Mouse (Mus musculus): ENCODE results near the gene Sh3pxd2b.
A peak's percentile ranks its signal among the peaks of the same experiment; 100 is the strongest.

Sh3pxd2b gene

GRCm38 (mm10) chr11:32435410-32436060, 87.9 kb downstream of the Sh3pxd2b start:
- DNase-seq: no peak

DNA sequence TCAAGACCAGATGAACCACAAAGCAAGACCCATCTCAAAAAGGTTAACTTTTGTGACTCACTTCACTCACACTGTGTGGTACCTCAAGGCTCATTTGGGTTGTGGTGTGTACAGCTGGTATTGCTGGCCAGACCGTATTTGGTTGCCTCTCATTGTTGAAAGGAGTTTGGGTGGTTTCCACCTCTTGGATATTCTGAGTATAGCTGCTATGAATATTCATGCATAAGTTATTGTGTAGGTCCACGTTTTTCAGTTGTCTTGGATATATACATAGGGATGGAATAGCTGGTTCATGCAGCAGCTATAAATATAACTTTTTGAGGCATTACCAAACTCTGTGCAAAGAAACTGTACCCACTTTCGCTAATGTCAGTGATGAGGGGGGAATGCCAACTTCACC, 95.0 kb downstream of the Sh3pxd2b start:
- no peak for DNase-seq

GRCm38 (mm10) chr11:32444266-32444665, 96.6 kb downstream of the Sh3pxd2b start:
- DNase-seq: no peak

- no peak for DNase-seq
Observed at GRCm38 (mm10) chr11:32445135-32445534, 97.5 kb downstream of the Sh3pxd2b start.

DNA sequence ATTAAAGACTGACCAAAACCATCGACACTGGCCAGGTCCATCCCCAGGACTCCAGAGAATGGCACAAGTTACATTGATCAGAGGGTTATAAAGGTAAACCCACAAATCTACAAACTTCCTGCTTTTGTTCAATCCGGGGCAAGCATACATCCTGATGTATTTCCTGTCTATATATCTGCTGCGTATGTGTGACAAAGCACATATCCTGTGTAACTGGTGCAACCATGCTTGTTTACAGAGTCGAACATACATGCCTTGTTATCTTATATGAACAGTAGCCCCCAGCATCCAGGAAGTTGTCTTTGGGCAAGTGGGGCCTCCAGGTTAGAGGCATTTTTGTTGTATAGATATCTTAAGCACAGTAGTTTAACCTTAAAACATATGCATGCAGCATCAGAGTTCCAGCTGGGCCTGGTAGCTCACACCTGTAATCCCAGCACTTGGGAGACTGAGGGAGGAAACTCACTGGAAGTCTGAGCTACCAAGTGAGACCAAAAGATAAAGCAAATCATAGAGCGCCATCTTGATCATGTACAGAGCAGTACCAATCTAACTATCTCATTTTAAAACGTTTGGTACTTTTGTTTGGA, 98.1 kb downstream of the Sh3pxd2b start:
- no peak for DNase-seq

DNA sequence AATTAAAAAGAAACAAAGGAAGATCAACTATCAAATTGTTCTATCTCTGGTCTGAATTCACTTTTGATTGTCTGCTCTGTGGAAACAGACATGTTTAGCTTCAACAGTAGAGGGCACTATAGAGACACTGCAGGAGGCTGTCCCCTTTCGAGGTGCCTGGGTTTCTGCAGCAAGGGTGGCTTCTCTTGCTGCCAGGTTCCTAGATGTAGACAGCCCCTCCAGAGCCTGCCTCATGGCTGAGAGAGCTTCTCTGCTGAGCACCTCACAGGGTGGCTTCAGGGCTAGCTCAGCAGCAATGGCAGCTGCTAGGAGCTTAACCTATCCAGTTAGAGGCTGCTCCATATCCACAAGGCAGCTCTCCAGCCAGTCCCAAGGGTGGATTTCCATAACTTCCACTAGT, 102.6 kb downstream of the Sh3pxd2b start:
- peak; percentile 13 to 30 for DNase-seq

- DNase-seq: no peak
Observed at GRCm38 (mm10) chr11:32451306-32451705, 103.7 kb downstream of the Sh3pxd2b start.

- DNase-seq: no peak
Observed at GRCm38 (mm10) chr11:32452745-32453144, 105.1 kb downstream of the Sh3pxd2b start.

DNA sequence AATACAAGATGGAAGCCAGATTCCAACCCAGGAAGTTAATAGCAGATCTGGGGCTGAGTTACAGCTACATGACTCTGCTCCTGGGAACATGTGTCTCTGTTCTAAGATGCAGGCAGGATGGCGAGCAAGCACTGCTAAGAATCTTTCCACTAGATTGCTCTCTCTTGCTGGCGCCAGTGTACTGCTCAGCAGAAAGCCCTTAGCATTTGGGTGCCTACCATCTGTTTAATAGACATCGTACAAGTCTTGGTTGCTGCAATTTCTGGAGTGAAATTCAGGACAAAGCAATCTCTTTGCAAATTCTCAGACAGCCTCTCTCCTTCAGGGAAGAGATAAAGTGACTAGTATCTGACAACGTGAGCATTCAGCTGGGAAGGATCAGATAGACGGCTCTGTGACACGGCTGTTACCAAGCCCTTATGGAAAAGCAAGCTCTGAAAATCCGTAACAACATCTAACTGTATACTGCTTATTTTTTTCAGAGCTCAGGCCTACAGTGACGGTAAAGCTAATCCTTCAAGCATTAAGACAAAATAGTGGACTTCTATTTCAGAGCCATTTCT, 105.8 kb downstream of the Sh3pxd2b start:
- no peak for DNase-seq

DNA sequence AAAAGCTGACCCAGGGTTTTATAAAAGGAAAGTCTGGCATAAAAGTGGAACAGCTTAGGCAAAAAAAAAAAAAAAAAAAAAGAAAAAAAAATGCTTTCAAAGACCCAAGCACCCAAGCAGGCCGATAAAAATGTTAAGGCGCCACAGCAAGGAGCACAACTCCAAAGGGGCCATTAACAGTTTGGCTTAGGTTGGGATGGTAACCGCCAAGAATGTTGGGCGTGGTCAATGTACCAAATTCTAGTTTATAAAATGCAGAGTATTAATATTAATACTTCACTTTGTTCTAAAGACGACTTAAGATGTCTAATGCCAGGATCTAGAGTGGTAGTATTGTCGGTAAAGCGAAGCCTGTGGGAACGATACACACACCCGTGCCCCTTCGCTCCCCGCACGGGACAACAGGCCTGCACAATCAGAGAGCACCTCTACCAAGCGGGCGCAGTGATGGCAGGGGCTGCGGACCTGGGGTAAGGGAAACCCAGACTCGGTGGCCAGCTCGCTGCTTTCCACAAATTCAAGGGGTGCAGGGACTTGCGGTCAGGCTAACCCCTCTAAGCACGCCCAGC, 106.7 kb downstream of the Sh3pxd2b start:
- no peak for DNase-seq

DNA sequence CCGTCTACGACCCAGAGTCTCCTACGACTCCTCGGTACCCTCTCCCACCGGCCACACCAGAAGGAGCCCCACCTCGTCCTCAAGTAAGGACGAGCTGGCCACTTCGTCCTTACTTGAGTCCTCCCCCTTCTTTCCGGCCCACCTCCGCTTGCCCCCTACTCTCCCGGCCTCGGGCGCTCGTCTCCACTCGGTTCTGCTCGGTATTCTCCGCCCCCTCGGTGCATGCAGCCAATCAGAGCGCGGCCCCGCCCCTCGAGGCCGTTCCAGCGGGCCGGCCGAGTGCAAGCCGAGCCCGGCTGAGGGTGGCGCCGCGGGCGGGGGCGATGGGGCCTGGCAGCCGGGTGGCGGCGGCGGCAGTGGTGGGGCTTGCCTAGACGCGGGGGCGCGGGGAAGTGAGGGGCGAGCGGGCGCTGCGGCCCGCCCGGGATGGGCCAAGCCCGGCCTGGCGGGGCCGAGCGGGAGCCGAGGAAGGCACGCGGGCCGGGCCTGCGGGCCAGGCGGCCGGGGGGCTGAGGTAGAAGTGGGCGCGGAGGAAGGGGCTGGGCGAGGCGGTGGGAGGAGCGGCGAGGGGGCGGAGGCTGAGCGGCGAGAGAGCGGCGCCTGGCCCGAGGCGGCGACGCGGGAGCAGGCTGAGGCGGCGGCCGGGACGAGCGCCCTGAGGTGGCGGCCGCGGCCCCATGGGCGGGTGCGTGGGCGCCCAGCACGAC, 107.3 kb downstream of the Sh3pxd2b start, which contains the start of gene Ubtd2:
Ubtd2 (plus strand) TSS at position 571 of the 707 bp plus-strand sequence.
- DNase-seq: peak; percentile 95

GRCm38 (mm10) chr11:32455507-32456141, 108.0 kb downstream of the Sh3pxd2b start:
- DNase-seq: peak in 1 of 2 experiments; percentile 48

DNA sequence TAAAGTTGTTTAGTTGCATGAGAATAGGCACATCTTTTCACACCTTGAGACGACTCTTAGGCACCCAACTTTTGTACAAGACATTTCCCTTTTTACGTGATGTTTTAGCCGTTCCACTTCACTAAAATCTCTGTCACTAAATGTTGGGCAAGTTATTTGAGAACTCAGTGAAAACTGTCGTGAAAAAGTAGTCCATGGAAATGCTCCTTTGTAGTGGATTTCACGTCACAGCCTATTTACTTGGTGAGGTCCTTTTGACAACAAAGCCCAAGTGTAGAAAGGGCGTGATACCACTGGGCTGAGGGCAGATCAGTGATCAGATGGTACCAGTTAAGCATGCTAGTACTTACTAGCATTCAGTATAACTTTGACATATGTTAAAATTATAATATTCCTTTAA, 108.7 kb downstream of the Sh3pxd2b start:
- DNase-seq: no peak

GRCm38 (mm10) chr11:32464282-32464681, 116.7 kb downstream of the Sh3pxd2b start:
- no peak for DNase-seq

DNA sequence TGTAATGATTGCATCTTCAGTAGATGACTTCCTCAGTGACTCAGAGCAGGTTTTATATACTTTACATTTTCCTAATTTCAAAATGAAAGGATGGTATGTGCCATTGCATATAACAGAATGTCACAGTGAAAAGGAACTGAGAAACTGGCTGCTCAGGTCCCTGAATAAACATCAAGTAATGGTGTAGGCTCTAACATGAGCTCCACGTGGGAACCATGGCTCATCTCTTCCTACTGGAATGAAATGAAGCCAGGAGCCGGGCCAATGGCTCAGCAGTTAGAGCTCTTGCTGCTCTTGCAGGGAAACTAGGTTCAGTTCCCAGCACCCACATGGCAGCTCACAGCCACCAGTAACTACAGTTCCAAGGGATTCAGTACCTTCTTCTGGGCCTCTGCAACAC, 124.3 kb downstream of the Sh3pxd2b start:
- DNase-seq: no peak

GRCm38 (mm10) chr11:32474725-32475124, 127.1 kb downstream of the Sh3pxd2b start:
- DNase-seq: no peak

GRCm38 (mm10) chr11:32475487-32476236, 128.0 kb downstream of the Sh3pxd2b start:
- no peak for DNase-seq
